Mouse (Mus musculus): ENCODE results near the gene Ankrd16.

- TF ChIP-seq CTCF (IDR thresholded peaks at IDR 0.05; ENCODE audit: low read depth) (peak; percentile 29), EP300 (optimal IDR thresholded peaks at IDR 0.05) (no peak)
Measured at GRCm38 (mm10) chr2:11777091-11778068, at the start of gene Ankrd16, which contains the start of gene Fbh1.

Measured in stomach, postnatal 0 days (tissue).